Mouse (Mus musculus) MEL (cell line): ENCODE data around the gene Yif1a. TPM values are rescaled to one million over a fixed set of nuclear protein-coding genes. Genes with fewer than 3 reads are reported as not detected.
A peak's percentile ranks its signal among the peaks of the same experiment; 100 is the strongest.

ENCODE experiments used
- DNase-seq: peaks from one replicate; pipeline ENCODE4 v3.0.0; 2011; ENCODE audit warnings: low read depth, low spot score
- H3K27ac ChIP-seq: 2 replicates; pipeline ENCODE4 v1.5.1; 2012; ENCODE audit warnings: low read depth, mild to moderate bottlenecking, control low read depth, low read length, moderate library complexity; ENCODE audit not compliant: control insufficient read depth
- H3K27me3 ChIP-seq, 2 experiments: fragments of 150-350 bp in 1 of 2; sonication (generic) in 1 of 2; 2 replicates each; pipeline ENCODE4 v1.6.1; 2012; ENCODE audit warnings: low read length in 2 of 2, mild to moderate bottlenecking in 2 of 2, improper control_type of control experiment in 1 of 2, moderate library complexity in 1 of 2; ENCODE audit not compliant: insufficient read depth in 2 of 2, control insufficient read depth in 1 of 2
- H3K36me3 ChIP-seq, 2 experiments: 2 replicates each; pipeline ENCODE4 v1.6.1; 2012 to 2014; ENCODE audit warnings: low read length in 2 of 2, improper control_type of control experiment in 1 of 2, inconsistent platforms in 1 of 2, mild to moderate bottlenecking in 1 of 2; ENCODE audit not compliant: insufficient read depth in 2 of 2, control insufficient read depth in 1 of 2
- H3K4me1 ChIP-seq, 2 experiments: fragments of 150-350 bp in 1 of 2; sonication (generic) in 1 of 2; 2 replicates each; pipeline ENCODE4 v1.6.1; 2012; ENCODE audit warnings: low read length in 2 of 2, improper control_type of control experiment in 1 of 2, mild to moderate bottlenecking in 1 of 2; ENCODE audit not compliant: insufficient read depth in 2 of 2, control insufficient read depth in 1 of 2
- H3K4me3 ChIP-seq, 2 experiments: fragments of 150-350 bp in 1 of 2; sonication (generic) in 1 of 2; 2 replicates each; pipeline ENCODE4 v1.5.1; 2012; ENCODE audit warnings: low read depth in 2 of 2, low read length in 2 of 2, mild to moderate bottlenecking in 2 of 2, moderate library complexity in 2 of 2, control low read depth in 1 of 2, improper control_type of control experiment in 1 of 2; ENCODE audit not compliant: control insufficient read depth in 1 of 2, insufficient read depth in 1 of 2
- H3K79me2 ChIP-seq: 2 replicates; pipeline ENCODE4 v1.6.1; 2012; ENCODE audit warnings: mild to moderate bottlenecking, low read length, moderate library complexity; ENCODE audit not compliant: control insufficient read depth, poor library complexity, insufficient read depth
- H3K9ac ChIP-seq: 2 replicates; pipeline ENCODE4 v1.6.1; 2012; ENCODE audit warnings: low read depth, mild to moderate bottlenecking, control low read depth, low read length, moderate library complexity; ENCODE audit not compliant: control insufficient read depth, poor library complexity, severe bottlenecking
- H3K9me3 ChIP-seq: fragments of 150-350 bp; sonication (generic); replicated peaks from 2 replicates; pipeline ENCODE4 v1.6.1; 2012; ENCODE audit warnings: mild to moderate bottlenecking, low read length, improper control_type of control experiment, moderate library complexity; ENCODE audit not compliant: insufficient read depth
- BHLHE40 ChIP-seq: IDR thresholded peaks from 2 replicates; pipeline ENCODE4 v1.6.1; 2012; ENCODE audit warnings: low read depth, mild to moderate bottlenecking, inconsistent platforms, low read length, improper control_type of control experiment, borderline replicate concordance
- CHD1 ChIP-seq: IDR thresholded peaks from 2 replicates; pipeline ENCODE4 v1.6.1; 2012; ENCODE audit warnings: low read depth, mild to moderate bottlenecking, inconsistent platforms, low read length, improper control_type of control experiment
- HCFC1 ChIP-seq: IDR thresholded peaks from 2 replicates; pipeline ENCODE4 v1.6.1; 2012; ENCODE audit warnings: low read depth, mild to moderate bottlenecking, inconsistent platforms, low read length, improper control_type of control experiment, moderate library complexity
- KAT2A ChIP-seq: conservative IDR thresholded peaks from 2 replicates; pipeline ENCODE4 v1.6.1; 2012; ENCODE audit warnings: low read depth, low read length, improper control_type of control experiment, inconsistent platforms
- MAFK ChIP-seq: IDR thresholded peaks from 2 replicates; pipeline ENCODE4 v1.6.1; 2011; ENCODE audit warnings: low read depth, mild to moderate bottlenecking, low read length, improper control_type of control experiment, borderline replicate concordance
- MAX ChIP-seq: IDR thresholded peaks from 2 replicates; pipeline ENCODE4 v1.6.1; 2011; ENCODE audit warnings: low read length, improper control_type of control experiment
- MAZ ChIP-seq: IDR thresholded peaks from 2 replicates; pipeline ENCODE4 v1.6.1; 2012; ENCODE audit warnings: low read depth, mild to moderate bottlenecking, inconsistent platforms, low read length, improper control_type of control experiment
- MEF2A ChIP-seq: IDR thresholded peaks from 2 replicates; pipeline ENCODE4 v1.6.1; 2014; ENCODE audit warnings: low read depth, mild to moderate bottlenecking, inconsistent platforms, low read length, improper control_type of control experiment; ENCODE audit not compliant: poor library complexity, insufficient replicate concordance, severe bottlenecking; ENCODE audit errors: extremely low read depth
- MXI1 ChIP-seq: IDR thresholded peaks from 2 replicates; pipeline ENCODE4 v1.6.1; 2011; ENCODE audit warnings: mild to moderate bottlenecking, low read depth, low read length, improper control_type of control experiment
- NELFE ChIP-seq: IDR thresholded peaks from 2 replicates; pipeline ENCODE4 v1.6.1; 2011; ENCODE audit warnings: low read depth, low read length, improper control_type of control experiment
- NRF1 ChIP-seq: IDR thresholded peaks from 2 replicates; pipeline ENCODE4 v1.6.1; 2014; ENCODE audit warnings: low read depth, mild to moderate bottlenecking, inconsistent platforms, low read length, improper control_type of control experiment, moderate library complexity; ENCODE audit not compliant: poor library complexity, insufficient read depth, severe bottlenecking
- POLR2AphosphoS5 ChIP-seq: IDR thresholded peaks from 2 replicates; pipeline ENCODE4 v1.6.1; 2012; ENCODE audit warnings: low read depth, borderline replicate concordance, mild to moderate bottlenecking, inconsistent platforms, low read length, moderate library complexity, mixed read lengths
- RCOR1 ChIP-seq: IDR thresholded peaks from 2 replicates; pipeline ENCODE4 v1.6.1; 2012; ENCODE audit warnings: low read depth, mild to moderate bottlenecking, inconsistent platforms, low read length, improper control_type of control experiment
- SIN3A ChIP-seq: IDR thresholded peaks from 2 replicates; pipeline ENCODE4 v1.6.1; 2012; ENCODE audit warnings: low read length, improper control_type of control experiment, inconsistent platforms
- TBP ChIP-seq: IDR thresholded peaks from 2 replicates; pipeline ENCODE4 v1.8.0; 2011; ENCODE audit warnings: low read depth, low read length, improper control_type of control experiment
- TCF12 ChIP-seq: IDR thresholded peaks from 2 replicates; pipeline ENCODE4 v1.6.1; 2014; ENCODE audit warnings: low read depth, mild to moderate bottlenecking, inconsistent platforms, low read length, improper control_type of control experiment, moderate library complexity
- ZKSCAN1 ChIP-seq: IDR thresholded peaks from 2 replicates; pipeline ENCODE4 v1.6.1; 2012; ENCODE audit warnings: low read depth, mild to moderate bottlenecking, inconsistent platforms, low read length, improper control_type of control experiment, moderate library complexity
- ZMIZ1 ChIP-seq: IDR thresholded peaks from 2 replicates; pipeline ENCODE4 v1.6.1; 2012; ENCODE audit warnings: low read depth, mild to moderate bottlenecking, inconsistent platforms, low read length, improper control_type of control experiment, moderate library complexity
- polyA plus RNA-seq, 2 experiments: library from polyadenylated mRNA; stranded (reverse) in 1 of 2; unstranded in 1 of 2; fragments of >175 nt in 1 of 2; fragments of >200 nt in 1 of 2; gene quantifications; 2 replicates each; pipeline versions ENCODE4 v1.2.1 to v1.2.4; 2012; ENCODE audit warnings: low replicate concordance in 2 of 2, low read depth in 1 of 2; ENCODE audit not compliant: insufficient read length in 2 of 2, insufficient read depth in 1 of 2, missing spikeins in 1 of 2
- total RNA-seq: library from RNA; depleted of rRNA; stranded (reverse); fragments of 300-350 nt; gene quantifications from 2 replicates; pipeline ENCODE4 v1.2.3, GENCODE M21; 2012

Gene Yif1a
- total and polyA plus RNA-seq, 3 experiments: 54.0 to 64.3 TPM; not detected in 1

- Histone ChIP-seq H3K27ac (no peak overlapping the region), H3K4me1 (peaks cover 0 to 5% of the 10 kb centered on the region in 2 experiments; a peak in 1 of 4 replicates), H3K4me3 (no peak overlapping the region), H3K36me3 (no peaks in the 10 kb centered on the region), H3K27me3 (peaks cover 5 to 20% of the 10 kb centered on the region in 2 experiments), H3K79me2 (no peaks in the 10 kb centered on the region), H3K9ac (no peak overlapping the region), H3K9me3 (no peaks in the 10 kb centered on the region)
- no peak for TF ChIP-seq KAT2A
- no peak for TF ChIP-seq MAFK
- TF ChIP-seq BHLHE40: no peak
- TF ChIP-seq POLR2AphosphoS5: no peak
- no peak for TF ChIP-seq MXI1
- no peak for TF ChIP-seq ZKSCAN1
- DNase-seq: no peak
These were observed 5.7 kb upstream of the Yif1a start for GRCm38 (mm10) chr19:5082596-5082995.

GRCm38 (mm10) chr19:5083961-5084833, 4.1 kb upstream of the Yif1a start:
- peaks cover 5 to 20% of the 10 kb centered on the region in 2 experiments for H3K27me3 ChIP-seq

DNA sequence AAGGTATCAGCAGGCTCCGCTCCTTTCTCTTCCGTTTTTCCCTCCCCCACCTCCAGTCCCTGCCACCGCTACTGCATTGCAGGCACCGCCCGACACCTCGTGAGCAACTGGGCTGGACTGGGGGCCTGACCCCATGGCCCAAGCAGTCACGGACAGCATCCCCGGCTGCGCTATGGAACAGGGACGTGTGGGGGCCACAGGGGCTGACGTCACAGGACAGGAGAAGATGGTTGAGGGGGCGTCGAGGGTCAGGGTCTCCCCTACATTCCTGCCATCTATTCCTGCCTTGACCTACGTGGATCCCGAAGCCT, 3.5 kb upstream of the Yif1a start:
- H3K27me3 ChIP-seq: peaks cover 5 to 20% of the 10 kb centered on the region in 2 experiments
- peak overlapping the region in 1 of 2 experiments; percentile 15; a peak in 2 of 4 replicates for H3K4me3 ChIP-seq
- peaks cover 0 to 11% of the 10 kb centered on the region in 2 experiments; a peak in 1 of 4 replicates for H3K4me1 ChIP-seq
- no peaks in the 10 kb centered on the region for H3K9me3 ChIP-seq
- no peak overlapping the region for H3K9ac ChIP-seq
- H3K27ac ChIP-seq: no peak overlapping the region
- no peaks in the 10 kb centered on the region; a peak in 1 of 4 replicates for H3K36me3 ChIP-seq
- no peak for DNase-seq
- H3K79me2 ChIP-seq: peaks cover 3% of the 10 kb centered on the region; the same call in 1 of the 2 replicates
- no peak for TF ChIP-seq ZMIZ1
- TF ChIP-seq HCFC1: no peak
- no peak for TF ChIP-seq RCOR1

More at GRCm38 (mm10) chr19:5083961-5084833, 4.1 kb upstream of the Yif1a start:
- peaks cover 0 to 10% of the 10 kb centered on the region in 2 experiments; a peak in 1 of 4 replicates for H3K4me1 ChIP-seq
- no peaks in the 10 kb centered on the region; a peak in 1 of 4 replicates for H3K36me3 ChIP-seq
- no peaks in the 10 kb centered on the region for H3K9me3 ChIP-seq
- TF ChIP-seq MAFK: no peak
- no peak for TF ChIP-seq ZKSCAN1
- no peak for TF ChIP-seq TBP
- TF ChIP-seq NELFE: no peak
- TF ChIP-seq SIN3A: no peak
- TF ChIP-seq BHLHE40: no peak
- no peak for TF ChIP-seq MEF2A
- TF ChIP-seq POLR2AphosphoS5: no peak
- TF ChIP-seq MAX: no peak
- no peak for TF ChIP-seq TCF12
- TF ChIP-seq NRF1: no peak
- TF ChIP-seq CHD1: no peak
- no peak for TF ChIP-seq MAZ
- no peak for DNase-seq
- no peak overlapping the region for H3K4me3 ChIP-seq
- peaks cover 3% of the 10 kb centered on the region; the same call in 1 of the 2 replicates for H3K79me2 ChIP-seq
- no peak overlapping the region for H3K27ac ChIP-seq
- no peak overlapping the region for H3K9ac ChIP-seq
